Mouse (Mus musculus) frontal cortex, postnatal 25 days (tissue): ENCODE measurements at regions not wholly inside any gene's neighbourhood (a gene's known extent, or its start where the extent isn't known, plus 50 kb on each side); places are given as distances from the start of the nearest gene placed in this dataset.
A peak's percentile ranks its signal among the peaks of the same experiment; 100 is the strongest.
"Not testable (repeated sequence)": the region's sequence is repeated elsewhere in the genome, so short reads cannot be mapped to it uniquely, and the experiment has no call there.

Source experiments
- DNase-seq, 2 experiments: peaks; one replicate each; pipeline ENCODE4 v3.0.0; 2022; ENCODE audit warnings: low spot score in 2 of 2

DNA sequence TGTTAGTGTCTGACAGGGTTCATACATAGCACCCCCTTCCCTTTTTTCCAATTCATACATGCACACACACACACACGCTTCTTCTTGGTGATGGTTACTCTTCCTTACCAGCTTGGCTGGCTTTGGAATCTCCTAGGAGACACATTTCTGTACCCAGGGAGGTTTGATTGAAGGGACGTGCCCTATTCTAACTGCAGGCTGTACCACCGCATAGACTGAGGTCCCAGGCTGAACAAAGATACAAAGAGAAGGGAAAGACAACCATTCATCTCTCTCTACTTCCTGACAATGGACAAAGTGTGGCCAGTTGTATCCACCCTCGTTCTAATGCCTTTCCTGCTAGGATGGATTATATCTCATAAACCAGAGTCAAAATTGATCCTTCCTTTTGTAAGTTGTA is 100.0 kb downstream of the Raet1d start:
- not testable (repeated sequence) for DNase-seq

DNA sequence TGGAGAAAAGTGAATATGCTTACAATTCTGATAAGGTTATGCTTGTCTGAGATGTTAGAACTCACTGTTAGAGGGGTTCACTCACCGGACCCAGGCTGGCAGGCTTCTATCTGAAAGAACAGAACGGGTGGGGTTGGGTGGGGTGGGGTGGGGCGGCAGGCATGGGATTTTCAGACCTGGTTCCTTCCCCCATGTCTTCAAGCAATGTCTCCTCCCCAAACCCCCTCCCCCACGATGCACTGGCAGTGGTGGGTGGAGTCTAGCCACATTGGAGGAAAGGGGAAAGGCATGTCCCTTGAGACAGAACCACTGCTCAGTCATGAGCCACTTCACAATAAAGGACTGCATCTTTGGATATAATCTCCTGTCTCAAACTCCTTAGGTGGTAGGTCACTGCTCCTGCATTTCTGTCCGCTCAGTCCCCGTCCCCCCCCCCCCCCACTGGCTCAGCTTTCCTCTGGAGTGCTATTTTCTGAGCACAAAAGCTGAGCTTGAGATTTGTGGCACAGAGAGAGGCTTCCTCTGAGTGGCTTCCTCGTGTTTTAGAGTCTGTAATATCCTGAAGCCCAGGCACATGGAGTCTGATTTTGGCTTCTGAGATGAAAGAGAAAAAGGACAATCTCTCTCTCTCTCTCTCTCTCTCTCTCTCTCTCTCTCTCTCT is 100.6 kb downstream of the Raet1d start:
- DNase-seq: not testable (repeated sequence)

DNA sequence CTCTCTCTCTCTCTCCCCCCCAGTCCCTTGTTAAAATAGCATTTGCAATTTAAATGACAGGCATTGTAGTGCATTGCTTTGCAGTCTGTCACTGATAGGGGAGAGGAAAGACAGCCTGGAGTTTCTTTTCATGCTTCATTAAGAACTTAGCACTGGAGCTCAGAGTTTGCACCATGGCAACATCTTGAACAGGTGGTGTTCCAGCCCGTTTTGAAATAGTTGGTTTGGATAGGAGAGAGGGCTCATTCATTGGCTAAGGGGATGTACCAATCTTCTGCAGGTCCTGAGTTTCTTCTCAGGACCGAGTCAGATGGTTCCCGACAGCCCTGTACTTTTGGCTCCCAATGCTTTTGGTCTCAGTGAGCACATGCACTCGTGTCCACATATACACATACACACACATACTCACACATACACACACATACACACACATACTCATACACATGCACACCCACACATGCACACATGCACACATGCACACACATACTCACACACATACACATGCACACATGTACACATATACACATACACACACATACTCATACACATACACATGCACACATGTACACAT is 101.2 kb downstream of the Raet1d start:
- not testable (repeated sequence) for DNase-seq

DNA sequence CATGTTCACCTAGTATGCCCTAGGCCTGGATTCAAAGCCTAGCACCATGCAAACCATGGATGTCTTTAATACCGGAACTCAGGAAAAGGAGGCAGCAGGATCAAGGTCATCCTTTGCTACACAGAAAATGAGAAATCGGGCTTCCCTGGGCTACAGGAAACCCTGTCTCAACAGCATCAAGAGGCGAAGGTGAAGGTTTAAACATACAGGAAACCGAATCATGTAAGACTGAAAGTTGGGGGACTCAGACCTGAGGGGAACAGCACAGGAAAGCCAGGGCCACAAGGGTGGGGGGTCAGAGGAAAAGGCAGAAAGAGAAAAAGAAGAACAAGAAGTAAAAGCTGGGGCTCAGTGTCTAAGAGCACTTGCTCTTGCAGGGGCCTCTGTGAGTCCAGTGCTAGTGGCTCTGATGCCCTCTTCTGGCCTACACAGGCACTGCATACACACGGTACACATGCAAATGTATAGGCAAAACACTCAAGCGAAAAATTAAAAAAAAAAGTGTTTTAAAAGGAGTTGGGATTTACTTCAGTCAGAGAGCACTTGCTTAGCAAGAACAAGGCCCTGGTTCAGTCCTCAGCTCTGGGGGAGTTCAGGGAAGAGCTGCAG is 111.5 kb downstream of the Raet1d start:
- not testable (repeated sequence) for DNase-seq

DNA sequence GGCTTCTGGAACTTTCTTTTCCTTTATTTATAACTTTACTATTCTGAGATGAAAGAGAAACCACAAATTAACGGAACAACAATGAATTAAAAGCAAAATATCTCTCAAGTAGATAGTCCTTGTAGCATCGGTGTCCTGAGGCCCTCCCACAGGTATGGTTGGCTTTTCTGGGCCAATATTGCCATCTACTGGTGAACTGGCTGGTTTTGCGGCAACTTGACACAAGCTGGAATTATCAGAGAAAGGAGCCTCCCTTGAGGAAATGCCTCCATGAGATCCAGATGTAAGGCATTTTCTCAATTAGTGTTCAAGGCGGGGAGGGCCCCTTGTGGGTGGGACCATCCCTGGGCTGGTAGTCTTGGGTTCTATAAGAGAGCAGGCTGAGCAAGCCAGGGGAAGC is 119.5 kb downstream of the Raet1d start:
- peak in 1 of 2 experiments; percentile 22 for DNase-seq

DNA sequence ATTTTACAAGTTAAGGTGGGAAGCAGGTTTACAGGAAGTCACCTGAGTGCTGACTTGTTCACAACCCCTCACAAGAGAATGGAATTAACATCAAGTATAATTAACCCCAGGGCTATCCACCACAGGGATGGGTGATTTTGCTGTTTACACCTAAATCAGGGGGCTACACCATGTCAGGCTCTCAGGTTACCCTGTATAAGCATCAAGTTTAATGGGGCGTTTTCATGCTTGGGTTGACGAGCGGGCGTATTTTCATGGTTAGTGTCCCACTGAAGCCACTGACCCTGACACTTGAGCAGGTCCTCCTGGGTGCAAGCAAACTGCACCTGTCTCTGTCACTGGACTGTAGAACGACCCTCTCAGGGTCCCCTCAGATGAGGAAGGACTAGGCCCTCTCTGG is 126.7 kb downstream of the Raet1d start:
- not testable (repeated sequence) for DNase-seq

DNA sequence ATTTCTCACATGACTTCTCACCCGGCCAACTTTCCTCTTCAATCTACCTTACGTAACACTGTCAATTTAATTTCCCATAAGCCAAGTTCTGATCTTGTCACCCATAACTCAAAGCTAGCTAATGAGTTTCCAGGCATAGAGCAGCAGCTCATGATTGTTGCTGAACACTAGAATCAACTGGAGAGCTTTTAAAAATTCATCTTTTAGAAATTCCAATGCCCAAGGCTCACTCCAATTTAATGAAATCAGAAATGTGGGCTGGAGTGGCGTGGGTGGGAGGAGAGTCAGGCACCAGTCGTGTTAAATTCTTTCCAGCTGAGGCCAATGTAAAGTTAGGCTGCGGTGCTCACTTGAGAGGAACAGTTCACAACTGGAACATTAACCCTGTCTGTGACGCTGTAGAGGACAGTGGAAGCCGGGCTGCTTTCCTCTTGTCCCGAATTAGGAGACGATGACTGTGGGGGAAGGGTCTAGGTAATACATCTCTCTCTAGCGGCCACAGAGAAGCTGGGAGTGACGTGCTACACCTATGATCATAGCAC is 131.5 kb downstream of the Raet1d start:
- not testable (repeated sequence) for DNase-seq

DNA sequence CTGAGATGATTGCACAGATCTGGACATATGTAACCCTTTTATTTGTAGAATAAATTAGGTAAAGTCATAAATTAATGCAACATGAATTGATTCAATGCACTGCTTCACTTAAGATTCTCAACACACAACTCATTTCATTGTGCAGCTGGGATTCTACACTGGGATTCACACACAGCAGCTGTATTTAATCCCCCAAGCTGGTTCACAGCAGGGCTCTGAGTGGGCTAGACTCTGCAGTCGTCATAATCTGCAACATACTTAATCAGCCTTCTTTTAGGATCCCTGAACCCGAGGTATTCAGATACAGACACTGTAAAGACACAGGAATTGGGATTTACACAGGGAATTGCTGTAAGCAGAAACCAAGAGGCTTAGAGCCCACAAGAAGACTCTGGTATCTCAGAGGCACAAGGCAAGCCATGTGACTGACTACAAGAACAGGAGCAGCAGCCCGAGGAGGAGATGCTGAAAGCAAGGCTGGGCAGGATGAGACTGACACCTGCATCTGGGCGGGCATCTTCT is 135.7 kb downstream of the Raet1d start:
- no peak for DNase-seq
